Mouse (Mus musculus) midbrain, embryonic 12.5 days (tissue): ENCODE measurements at regions not wholly inside any gene's neighbourhood (a gene's known extent, or its start where the extent isn't known, plus 50 kb on each side); places are given as distances from the start of the nearest gene placed in this dataset.

Source experiments
- ATAC-seq: fragments of 200-750 bp; cut with Nextera tagmentation; 2 replicates; pipeline ENCODE4 v1.8.0; 2017; ENCODE audit warnings: low read depth, moderate TSS enrichment, moderate library complexity; ENCODE audit not compliant: low FRiP score
- H3K27ac ChIP-seq: fragments of 300-500 bp; sonication (generic); replicated peaks from 2 replicates; pipeline ENCODE4 v1.5.1; 2016; ENCODE audit warnings: mild to moderate bottlenecking
- H3K27me3 ChIP-seq: fragments of 300-500 bp; sonication (generic); 2 replicates; pipeline ENCODE4 v1.6.1; 2016; ENCODE audit warnings: mild to moderate bottlenecking
- H3K36me3 ChIP-seq: fragments of 300-500 bp; sonication (generic); 2 replicates; pipeline ENCODE4 v1.6.1; 2016
- H3K4me1 ChIP-seq: fragments of 300-500 bp; sonication (generic); 2 replicates; pipeline ENCODE4 v1.6.1; 2016
- H3K4me2 ChIP-seq: fragments of 300-500 bp; sonication (generic); replicated peaks from 2 replicates; pipeline ENCODE4 v1.6.1; 2016; ENCODE audit warnings: mild to moderate bottlenecking, moderate library complexity
- H3K4me3 ChIP-seq: fragments of 300-500 bp; sonication (generic); 2 replicates; pipeline ENCODE4 v1.5.1; 2016; ENCODE audit warnings: mild to moderate bottlenecking
- H3K9ac ChIP-seq: fragments of 300-500 bp; sonication (generic); replicated peaks from 2 replicates; pipeline ENCODE4 v1.6.1; 2016; ENCODE audit warnings: mild to moderate bottlenecking, moderate library complexity
- H3K9me3 ChIP-seq: fragments of 300-500 bp; sonication (generic); 2 replicates; pipeline ENCODE4 v1.6.1; 2016; ENCODE audit warnings: mild to moderate bottlenecking
- WGBS: fragments of 180-500 bp; shearing (Covaris S2); methylation state at CpG from one replicate; pipeline ENCODE4 v1.1.7; 2016; 5-methylcytosine and 5-hydroxymethylcytosine counted together

DNA sequence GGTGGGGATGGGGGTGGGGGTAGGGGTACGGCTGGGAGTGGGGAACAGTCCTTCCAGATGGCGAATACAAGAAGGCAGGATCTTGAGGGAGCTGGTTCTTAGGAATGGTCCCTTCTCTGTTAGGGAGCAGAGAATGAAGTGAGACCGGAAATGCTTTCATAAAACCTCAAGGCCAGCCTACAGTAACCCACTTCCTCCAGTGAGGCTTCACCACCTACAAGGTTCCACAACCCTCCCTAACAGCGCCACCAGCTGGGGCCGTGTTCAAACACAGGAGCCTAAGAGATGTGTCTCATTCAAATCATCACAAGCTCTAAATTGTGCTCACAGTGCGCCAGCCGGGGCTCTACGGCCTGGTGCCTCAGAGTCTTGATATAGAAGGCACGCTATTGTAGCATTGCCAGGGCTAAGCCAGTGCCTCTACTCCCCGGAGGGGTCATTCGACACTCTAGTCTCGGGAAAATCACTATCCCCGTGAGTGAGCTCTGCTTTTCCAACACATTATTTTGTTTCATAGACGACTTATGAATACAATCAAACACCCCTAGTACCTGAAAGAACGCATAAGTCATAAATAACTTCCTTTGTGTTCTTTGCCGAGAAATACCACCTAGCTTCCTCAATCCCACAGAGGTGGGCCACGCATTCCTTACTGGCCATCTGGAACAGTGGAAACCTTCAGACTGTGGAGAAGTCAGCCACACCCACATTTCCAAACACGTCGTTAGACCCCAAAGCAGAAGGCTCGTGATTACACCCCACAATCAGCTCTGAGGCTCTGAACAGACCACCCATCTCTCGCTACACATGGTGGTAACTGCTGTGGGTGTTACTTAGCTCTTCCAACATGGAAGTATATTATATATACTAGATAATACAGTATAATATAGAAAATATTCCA, 209.3 kb upstream of the Tgfbr2 start:
- Histone ChIP-seq H3K9ac (no peak overlapping the region), H3K4me3 (no peak overlapping the region), H3K27ac (no peak overlapping the region), H3K4me2 (no peak overlapping the region), H3K36me3 (no peaks in the 10 kb centered on the region), H3K9me3 (no peaks in the 10 kb centered on the region), H3K4me1 (0 out of 2 replicates have a peak, but pooled peaks cover 6% of the 10 kb centered on the region), H3K27me3 (no peaks in the 10 kb centered on the region)
- ATAC-seq, result no peak
- WGBS, result 79% methylated on average over 21 of the region's 21 CpGs

GRCm38 (mm10) chr9:116383411-116384101, 208.4 kb upstream of the Tgfbr2 start:
- no peak for ATAC-seq

DNA sequence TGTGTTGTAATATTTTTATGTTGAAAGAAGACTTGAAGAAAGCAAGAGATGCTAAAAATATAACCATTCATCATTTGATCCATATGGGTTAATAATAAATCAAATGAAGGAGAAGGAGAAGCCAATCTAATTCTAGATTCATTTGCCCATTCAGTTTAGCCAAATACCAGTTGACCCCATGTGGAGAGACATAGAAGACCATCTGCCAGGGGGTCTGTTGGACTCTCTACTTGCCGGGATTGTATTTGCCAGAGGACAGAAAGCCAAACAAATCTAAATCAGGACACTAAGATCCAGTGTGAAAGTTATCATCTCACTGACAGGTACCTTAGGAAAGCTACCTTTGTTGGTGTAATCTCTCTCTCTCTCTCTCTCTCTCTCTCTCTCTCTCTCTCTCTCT, 202.5 kb upstream of the Tgfbr2 start:
- no peak overlapping the region for H3K4me2 ChIP-seq
- no peaks in the 10 kb centered on the region for H3K9me3 ChIP-seq
- H3K4me1 ChIP-seq, result no peaks in the 10 kb centered on the region; the same call in 1 of the 2 replicates
- H3K27ac ChIP-seq, result no peak overlapping the region
- H3K36me3 ChIP-seq, result no peaks in the 10 kb centered on the region
- no peak overlapping the region for H3K9ac ChIP-seq
- no peak for ATAC-seq
- WGBS, result 52% methylated on average over 1 of the region's 1 CpGs
- H3K4me3 ChIP-seq, result no peak overlapping the region
- no peaks in the 10 kb centered on the region for H3K27me3 ChIP-seq

More at GRCm38 (mm10) chr9:116383411-116384101, 208.4 kb upstream of the Tgfbr2 start:
- 0 out of 2 replicates have a peak, but pooled peaks cover 6% of the 10 kb centered on the region for H3K4me1 ChIP-seq
- H3K4me3 ChIP-seq, result no peak overlapping the region
- no peaks in the 10 kb centered on the region for H3K9me3 ChIP-seq
- no peaks in the 10 kb centered on the region for H3K36me3 ChIP-seq
- H3K9ac ChIP-seq, result no peak overlapping the region
- no peak overlapping the region for H3K27ac ChIP-seq
- 64% methylated on average over 18 of the region's 18 CpGs for WGBS
- no peaks in the 10 kb centered on the region for H3K27me3 ChIP-seq
- H3K4me2 ChIP-seq, result no peak overlapping the region

DNA sequence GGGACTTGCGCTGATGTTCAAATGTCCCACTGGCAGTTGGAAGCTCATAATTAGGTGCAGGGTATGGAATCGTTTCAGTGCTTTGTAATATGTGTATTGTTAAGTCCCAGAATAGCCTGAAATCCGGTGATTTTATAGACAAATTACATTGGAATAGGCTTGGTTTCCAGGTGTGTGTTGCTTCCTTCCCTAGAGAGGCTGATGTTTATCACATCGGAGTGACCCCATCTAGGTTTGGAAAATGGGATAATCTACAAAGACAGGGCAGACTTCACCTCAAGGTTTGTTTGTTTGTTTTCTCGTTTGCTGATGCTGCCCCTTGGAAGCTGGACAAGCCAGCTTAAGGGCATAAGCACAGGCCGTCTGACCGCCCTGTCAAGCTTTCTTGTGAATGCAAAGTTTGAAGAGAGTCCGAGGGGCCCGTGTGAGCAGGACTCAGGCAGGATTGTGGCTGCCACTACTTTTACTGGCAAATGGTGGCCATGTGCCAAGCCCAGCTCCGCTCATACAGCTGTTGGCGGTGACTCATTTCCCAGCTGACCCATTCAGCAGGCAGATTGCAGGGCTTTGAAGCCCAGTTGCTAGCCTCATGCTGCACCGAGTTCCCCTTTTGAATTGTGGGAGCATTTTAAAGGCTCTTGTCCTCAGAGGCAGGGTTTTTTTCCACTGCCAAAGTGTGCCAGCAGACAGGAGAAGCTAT, 200.6 kb upstream of the Tgfbr2 start:
- H3K9me3 ChIP-seq, result no peaks in the 10 kb centered on the region
- H3K36me3 ChIP-seq, result no peaks in the 10 kb centered on the region
- H3K9ac ChIP-seq, result no peak overlapping the region
- no peaks in the 10 kb centered on the region; the same call in 1 of the 2 replicates for H3K4me1 ChIP-seq
- no peak overlapping the region for H3K4me3 ChIP-seq
- H3K27me3 ChIP-seq, result no peaks in the 10 kb centered on the region
- ATAC-seq, result no peak
- H3K27ac ChIP-seq, result no peak overlapping the region
- WGBS, result 79% methylated on average over 12 of the region's 12 CpGs
- H3K4me2 ChIP-seq, result no peak overlapping the region

DNA sequence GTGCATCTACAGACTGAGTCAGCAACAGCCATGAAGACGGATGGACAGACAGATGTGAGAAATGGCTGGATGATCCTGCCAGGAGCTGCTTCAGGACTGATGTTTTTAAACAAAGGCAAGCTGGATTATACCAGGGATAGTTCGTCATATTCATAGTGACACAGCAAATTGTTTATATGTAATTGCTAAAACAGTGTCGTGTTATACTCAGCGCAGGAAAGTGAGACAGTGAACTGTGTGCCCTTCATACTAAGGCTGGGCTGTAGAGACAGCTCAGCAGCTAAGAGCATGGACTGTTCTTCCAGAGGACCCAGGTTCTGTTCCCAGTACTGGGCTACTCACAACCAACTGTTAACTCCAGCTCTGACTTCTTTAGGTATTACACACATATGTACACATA, 199.2 kb upstream of the Tgfbr2 start:
- no peak overlapping the region for H3K4me3 ChIP-seq
- H3K4me2 ChIP-seq, result no peak overlapping the region
- WGBS, result 88% methylated on average over 4 of the region's 4 CpGs
- H3K9me3 ChIP-seq, result no peaks in the 10 kb centered on the region
- H3K27ac ChIP-seq, result no peak overlapping the region
- no peak overlapping the region for H3K9ac ChIP-seq
- no peaks in the 10 kb centered on the region; the same call in 1 of the 2 replicates for H3K4me1 ChIP-seq
- no peaks in the 10 kb centered on the region for H3K27me3 ChIP-seq
- no peaks in the 10 kb centered on the region for H3K36me3 ChIP-seq
- ATAC-seq, result no peak

DNA sequence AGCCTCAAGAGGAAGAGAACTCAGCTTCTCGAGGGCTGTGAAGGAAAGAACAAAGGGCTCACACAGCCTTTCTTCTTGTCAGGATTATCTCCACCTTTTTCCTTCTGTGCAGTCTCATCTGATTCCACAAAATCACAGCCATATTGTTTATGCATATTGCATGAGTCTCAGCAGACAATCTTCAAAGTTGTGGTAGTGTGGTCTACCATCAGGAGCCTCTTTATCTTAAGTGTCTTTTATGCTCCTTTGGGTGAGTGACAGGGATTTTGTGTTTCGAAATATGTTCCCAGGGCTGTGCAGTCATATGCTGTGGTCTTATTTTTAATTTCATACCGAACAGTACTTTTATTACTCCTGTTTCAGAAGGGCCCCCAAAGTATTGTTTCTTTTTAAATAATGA, 198.2 kb upstream of the Tgfbr2 start:
- Histone ChIP-seq H3K36me3 (no peaks in the 10 kb centered on the region), H3K9ac (no peak overlapping the region), H3K27ac (no peak overlapping the region), H3K4me3 (no peak overlapping the region), H3K4me2 (no peak overlapping the region), H3K4me1 (no peaks in the 10 kb centered on the region; the same call in 1 of the 2 replicates), H3K27me3 (no peaks in the 10 kb centered on the region), H3K9me3 (no peaks in the 10 kb centered on the region)
- ATAC-seq, result no peak
- WGBS, result 64% methylated on average over 3 of the region's 3 CpGs

DNA sequence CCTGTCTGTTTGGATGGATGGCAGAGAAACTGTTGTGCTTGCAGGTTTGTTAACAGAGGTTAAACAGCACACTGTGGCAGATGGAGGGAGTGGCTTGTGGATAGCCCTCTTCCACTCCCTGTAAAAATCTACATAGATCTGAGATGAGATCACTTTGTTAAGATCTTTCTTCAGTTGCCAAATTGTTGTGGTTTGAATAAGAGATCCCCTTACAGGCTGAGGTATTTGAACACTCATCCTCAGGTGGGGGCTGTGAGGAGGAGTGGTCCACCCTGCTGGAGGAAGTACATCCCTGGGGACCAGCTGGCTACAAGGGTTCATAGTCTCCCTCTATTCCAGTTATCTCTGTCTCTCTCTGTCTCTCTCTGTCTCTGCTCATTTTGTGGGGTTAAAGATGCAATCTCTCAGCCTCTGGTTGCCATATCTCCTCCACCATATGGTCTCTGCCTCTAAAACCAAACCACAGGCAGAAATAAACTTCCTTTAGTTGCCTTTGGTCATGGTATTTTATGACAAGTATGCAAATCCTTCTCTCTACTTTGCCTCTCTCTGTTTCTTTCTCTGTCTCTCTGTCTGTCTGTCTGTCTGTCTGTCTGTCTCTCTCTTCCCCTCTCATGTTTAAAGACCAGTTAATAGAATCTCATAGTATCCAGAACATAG, 194.0 kb upstream of the Tgfbr2 start:
- no peaks in the 10 kb centered on the region for H3K36me3 ChIP-seq
- H3K27ac ChIP-seq, result no peak overlapping the region
- H3K9me3 ChIP-seq, result no peaks in the 10 kb centered on the region
- no peak overlapping the region for H3K4me3 ChIP-seq
- no peaks in the 10 kb centered on the region for H3K27me3 ChIP-seq
- H3K9ac ChIP-seq, result no peak overlapping the region
- no peak overlapping the region for H3K4me2 ChIP-seq
- H3K4me1 ChIP-seq, result no peaks in the 10 kb centered on the region; the same call in 1 of the 2 replicates
- ATAC-seq, result no peak

DNA sequence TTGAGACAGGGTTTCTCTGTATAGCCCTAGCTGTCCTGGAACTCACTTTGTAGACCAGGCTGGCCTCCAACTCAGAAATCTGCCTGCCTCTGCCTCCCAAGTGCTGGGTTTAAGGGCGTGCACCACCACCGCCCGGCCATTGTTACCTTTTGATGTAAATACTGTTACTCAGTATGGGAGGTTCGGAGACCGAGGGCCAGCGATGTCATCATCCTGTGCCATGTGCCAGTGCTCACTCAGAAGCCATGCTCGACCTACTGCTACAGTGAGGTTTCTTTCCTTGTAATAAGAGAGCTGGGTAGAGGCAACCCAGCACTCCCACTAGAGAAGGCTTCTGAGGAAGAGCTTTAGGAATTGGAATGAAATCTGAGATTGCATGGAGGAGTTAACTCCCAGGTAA, 191.6 kb upstream of the Tgfbr2 start:
- whole genome bisulfite sequencing, result 92% methylated on average over 7 of the region's 7 CpGs
- no peak overlapping the region for H3K4me2 ChIP-seq
- 0 out of 2 replicates have a peak, but pooled peaks cover 5% of the 10 kb centered on the region for H3K9me3 ChIP-seq
- no peak overlapping the region for H3K9ac ChIP-seq
- no peak overlapping the region for H3K4me3 ChIP-seq
- H3K4me1 ChIP-seq, result no peaks in the 10 kb centered on the region; the same call in 1 of the 2 replicates
- H3K36me3 ChIP-seq, result no peaks in the 10 kb centered on the region
- H3K27me3 ChIP-seq, result no peaks in the 10 kb centered on the region
- no peak for ATAC-seq
- no peak overlapping the region for H3K27ac ChIP-seq

DNA sequence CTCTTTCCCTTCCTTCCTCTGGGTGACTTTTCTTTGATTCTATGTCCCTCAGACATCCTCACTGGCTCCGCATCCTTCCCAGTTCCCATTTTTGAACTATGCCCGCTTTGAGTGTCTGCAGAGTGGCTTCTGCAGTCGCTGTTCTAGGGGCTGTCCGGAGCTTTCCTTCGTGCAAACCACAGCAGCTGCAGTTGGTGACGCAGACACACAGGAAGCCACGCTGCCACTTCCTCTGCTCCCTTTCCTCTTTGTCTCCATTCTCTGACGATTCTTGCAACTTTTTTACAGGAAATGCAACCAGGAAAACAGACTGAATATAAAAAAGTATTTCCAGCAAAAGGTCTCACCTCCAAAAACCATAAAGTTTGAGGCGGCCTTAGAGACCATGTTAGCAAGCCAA, 191.0 kb upstream of the Tgfbr2 start:
- no peak overlapping the region for H3K4me2 ChIP-seq
- no peaks in the 10 kb centered on the region for H3K27me3 ChIP-seq
- no peak overlapping the region for H3K9ac ChIP-seq
- no peak overlapping the region for H3K27ac ChIP-seq
- no peaks in the 10 kb centered on the region for H3K36me3 ChIP-seq
- WGBS, result 85% methylated on average over 9 of the region's 9 CpGs
- no peak overlapping the region for H3K4me3 ChIP-seq
- no peaks in the 10 kb centered on the region; the same call in 1 of the 2 replicates for H3K4me1 ChIP-seq
- 0 out of 2 replicates have a peak, but pooled peaks cover 5% of the 10 kb centered on the region for H3K9me3 ChIP-seq
- no peak for ATAC-seq

DNA sequence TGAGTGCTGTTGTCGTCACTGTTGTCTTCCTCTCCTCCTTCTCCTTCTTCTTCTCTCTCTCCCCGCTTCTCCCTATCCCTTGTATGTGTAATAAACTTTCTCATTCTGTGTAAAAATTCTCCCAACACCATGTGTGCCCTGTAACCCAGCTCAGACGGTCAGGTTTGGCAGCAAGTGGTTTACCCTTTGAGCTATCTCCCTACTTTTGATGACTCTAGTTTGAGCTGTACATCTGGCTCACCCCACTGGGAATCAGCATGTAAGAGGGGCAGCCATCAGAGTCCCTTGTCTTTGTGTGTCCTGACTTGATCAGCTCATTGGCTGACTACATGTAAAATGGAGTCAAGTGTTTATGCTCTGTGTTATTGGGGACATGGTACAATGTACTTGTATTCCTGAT, 190.5 kb upstream of the Tgfbr2 start:
- H3K36me3 ChIP-seq, result no peaks in the 10 kb centered on the region
- no peak overlapping the region for H3K4me3 ChIP-seq
- H3K4me1 ChIP-seq, result no peaks in the 10 kb centered on the region; the same call in 1 of the 2 replicates
- no peak overlapping the region for H3K27ac ChIP-seq
- no peak for ATAC-seq
- H3K9ac ChIP-seq, result no peak overlapping the region
- 0 out of 2 replicates have a peak, but pooled peaks cover 5% of the 10 kb centered on the region for H3K9me3 ChIP-seq
- no peak overlapping the region for H3K4me2 ChIP-seq
- WGBS, result 80% methylated on average over 3 of the region's 3 CpGs
- no peaks in the 10 kb centered on the region for H3K27me3 ChIP-seq

DNA sequence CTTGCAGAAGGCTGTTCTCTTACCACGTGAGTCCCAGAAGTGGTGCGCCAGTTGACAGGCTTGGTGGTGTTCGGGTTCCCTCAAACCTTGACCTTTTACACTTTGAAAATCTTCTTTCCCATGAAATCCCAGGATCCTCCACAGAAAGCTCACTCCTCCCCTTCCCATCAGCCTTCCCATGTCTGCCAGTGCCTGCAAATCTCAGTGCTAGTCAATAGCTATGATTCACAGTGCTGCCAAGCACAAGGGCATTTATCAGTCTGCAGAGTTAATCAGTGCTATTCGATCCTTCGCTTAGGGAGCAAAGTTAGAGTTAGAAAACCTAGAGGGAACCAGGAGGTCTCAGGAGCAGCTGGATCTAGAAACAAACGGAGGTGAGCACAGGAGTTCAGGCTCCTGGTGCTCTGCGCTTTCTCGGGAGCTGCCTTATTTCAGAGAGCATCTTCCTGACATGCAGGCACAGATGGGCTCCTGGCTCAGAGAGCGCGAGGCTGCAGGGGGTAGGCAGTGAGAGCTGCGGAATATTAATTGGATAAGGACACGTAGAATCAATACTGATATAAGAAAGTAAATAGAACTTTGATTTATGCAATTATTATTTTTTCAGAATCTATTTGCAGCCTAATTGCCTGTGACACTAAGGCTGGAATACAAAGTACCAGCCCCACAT, 190.0 kb upstream of the Tgfbr2 start:
- Histone ChIP-seq H3K9me3 (0 out of 2 replicates have a peak, but pooled peaks cover 5% of the 10 kb centered on the region), H3K4me1 (no peaks in the 10 kb centered on the region; the same call in 1 of the 2 replicates), H3K27me3 (no peaks in the 10 kb centered on the region), H3K9ac (no peak overlapping the region), H3K27ac (no peak overlapping the region), H3K4me3 (no peak overlapping the region), H3K36me3 (no peaks in the 10 kb centered on the region), H3K4me2 (no peak overlapping the region)
- WGBS, result 76% methylated on average over 12 of the region's 12 CpGs
- ATAC-seq, result no peak
